Mouse (Mus musculus) midbrain, postnatal 0 days (tissue): ENCODE data around the gene Olfr325. TPM values are rescaled to one million over a fixed set of nuclear protein-coding genes. Genes with fewer than 3 reads are reported as not detected.

Experiments
- ATAC-seq: fragments of 200-750 bp; cut with Nextera tagmentation; 2 replicates; pipeline ENCODE4 v1.8.0; 2017; ENCODE audit warnings: moderate number of reproducible peaks, mild to moderate bottlenecking, moderate TSS enrichment, moderate library complexity; ENCODE audit not compliant: low FRiP score
- DNase-seq: peaks from one replicate; pipeline ENCODE4 v3.0.0-alpha.2; 2015; ENCODE audit warnings: low spot score
- H3K27ac ChIP-seq: fragments of 300-500 bp; sonication (generic); 2 replicates; pipeline ENCODE4 v1.5.1; 2014; ENCODE audit warnings: low read depth, mild to moderate bottlenecking, low read length, mixed read lengths
- H3K27me3 ChIP-seq: fragments of 300-500 bp; sonication (generic); 2 replicates; pipeline ENCODE4 v1.6.1; 2014; ENCODE audit warnings: low read length, control low read depth, mixed read lengths; ENCODE audit not compliant: insufficient read depth
- H3K36me3 ChIP-seq: fragments of 300-500 bp; sonication (generic); 2 replicates; pipeline ENCODE4 v1.6.1; 2014; ENCODE audit warnings: low read length, control low read depth, mixed read lengths; ENCODE audit not compliant: insufficient read depth
- H3K4me1 ChIP-seq: fragments of 300-500 bp; sonication (generic); 2 replicates; pipeline ENCODE4 v1.6.1; 2014; ENCODE audit warnings: mild to moderate bottlenecking, control low read depth, antibody characterized with exemption, low read length, mixed read lengths; ENCODE audit not compliant: insufficient read depth
- H3K4me2 ChIP-seq: fragments of 300-500 bp; sonication (generic); 2 replicates; pipeline ENCODE4 v1.6.1; 2014; ENCODE audit warnings: low read depth, mild to moderate bottlenecking, low read length, mixed read lengths; ENCODE audit not compliant: poor library complexity, severe bottlenecking
- H3K4me3 ChIP-seq: fragments of 300-500 bp; sonication (generic); 2 replicates; pipeline ENCODE4 v1.5.1; 2014; ENCODE audit warnings: low read depth, mild to moderate bottlenecking, low read length, moderate library complexity
- H3K9ac ChIP-seq: fragments of 300-500 bp; sonication (generic); replicated peaks from 2 replicates; pipeline ENCODE4 v1.6.1; 2014; ENCODE audit warnings: mild to moderate bottlenecking, low read length, moderate library complexity, mixed read lengths; ENCODE audit not compliant: poor library complexity, severe bottlenecking
- H3K9me3 ChIP-seq: fragments of 300-500 bp; sonication (generic); 2 replicates; pipeline ENCODE4 v1.6.1; 2016; ENCODE audit warnings: low read length, control low read depth
- CTCF ChIP-seq: IDR thresholded peaks from 2 replicates; pipeline ENCODE4 v1.5.1; 2016; ENCODE audit warnings: antibody characterized with exemption, mild to moderate bottlenecking
- WGBS: fragments of 180-500 bp; shearing (Covaris S2); extraction: QIAGEN DNeasy Blood & Tissue Kit; methylation state at CpG from one replicate; pipeline ENCODE4 v1.1.7; 2014; 5-methylcytosine and 5-hydroxymethylcytosine counted together
- polyA plus RNA-seq: library from polyadenylated mRNA; unstranded; fragments of >200 nt; fragmentation: Nextera tagmentation; extraction: Ambion mirVana; gene quantifications from 2 replicates; pipeline ENCODE4 v1.2.1, GENCODE M21; 2015
- total RNA-seq: library from RNA; depleted of rRNA; stranded (reverse); fragments of >200 nt; gene quantifications from 2 replicates; pipeline ENCODE4 v1.2.3, GENCODE M21; 2014; rRNA removed

The Olfr325 gene
- total and polyA plus RNA-seq, 2 experiments from 2014 or later, result not detected

GRCm38 (mm10) chr11:58615975-58616374 lies 38.4 kb downstream of the Olfr325 start, which contains the start of gene 2210407C18Rik:
Gene 2210407C18Rik (minus strand): TSS chr11:58616075.
- no peaks in the 10 kb centered on the region; the same call in 1 of the 2 replicates for H3K4me1 ChIP-seq
- H3K4me3 ChIP-seq, result no peak within 1 kb of the TSS
- ATAC-seq (no peak), DNase-seq (no peak)
- WGBS, result 93% methylated on average over 4 of the region's 4 CpGs
- no peaks in the 10 kb centered on the region for H3K36me3 ChIP-seq
- H3K27ac ChIP-seq, result no peak within 1 kb of the TSS
- H3K9me3 ChIP-seq, result no peaks in the 10 kb centered on the region
- TF ChIP-seq CTCF, result no peak
- no peak within 1 kb of the TSS for H3K9ac ChIP-seq
- no peak within 1 kb of the TSS for H3K4me2 ChIP-seq
- no peaks in the 10 kb centered on the region for H3K27me3 ChIP-seq

- DNase-seq, result no peak
- no peak overlapping the region for H3K9ac ChIP-seq
- TF ChIP-seq CTCF, result no peak
- no peaks in the 10 kb centered on the region for H3K9me3 ChIP-seq
- H3K4me3 ChIP-seq, result no peak overlapping the region
- no peaks in the 10 kb centered on the region for H3K27me3 ChIP-seq
- WGBS, result 79% methylated on average over 3 of the region's 3 CpGs
- ATAC-seq, result no peak
- H3K27ac ChIP-seq, result no peak overlapping the region
- no peaks in the 10 kb centered on the region for H3K36me3 ChIP-seq
- H3K4me2 ChIP-seq, result no peak overlapping the region
- no peaks in the 10 kb centered on the region; the same call in 1 of the 2 replicates for H3K4me1 ChIP-seq
Measured at GRCm38 (mm10) chr11:58618369-58618768, 40.8 kb downstream of the Olfr325 start.

GRCm38 (mm10) chr11:58618793-58619192 lies 41.3 kb downstream of the Olfr325 start:
- no peaks in the 10 kb centered on the region; the same call in 1 of the 2 replicates for H3K27me3 ChIP-seq
- 44% methylated on average over 6 of the region's 6 CpGs for WGBS
- DNase-seq, result no peak
- no peak overlapping the region for H3K4me3 ChIP-seq
- no peak overlapping the region for H3K27ac ChIP-seq
- ATAC-seq, result no peak
- H3K36me3 ChIP-seq, result no peaks in the 10 kb centered on the region
- H3K4me1 ChIP-seq, result no peaks in the 10 kb centered on the region; the same call in 1 of the 2 replicates
- H3K4me2 ChIP-seq, result no peak overlapping the region
- no peak for TF ChIP-seq CTCF
- no peaks in the 10 kb centered on the region for H3K9me3 ChIP-seq
- H3K9ac ChIP-seq, result no peak overlapping the region

GRCm38 (mm10) chr11:58626146-58626545 lies 48.6 kb downstream of the Olfr325 start:
- no peak overlapping the region for H3K9ac ChIP-seq
- no peaks in the 10 kb centered on the region for H3K4me1 ChIP-seq
- DNase-seq (no peak), ATAC-seq (no peak)
- H3K36me3 ChIP-seq, result no peaks in the 10 kb centered on the region
- WGBS, result 53% methylated on average over 4 of the region's 4 CpGs
- TF ChIP-seq CTCF, result no peak
- H3K9me3 ChIP-seq, result no peaks in the 10 kb centered on the region
- H3K4me3 ChIP-seq, result no peak overlapping the region
- H3K27ac ChIP-seq, result no peak overlapping the region
- no peaks in the 10 kb centered on the region; the same call in 1 of the 2 replicates for H3K27me3 ChIP-seq
- no peak overlapping the region for H3K4me2 ChIP-seq

GRCm38 (mm10) chr11:58630401-58630800 lies 52.9 kb downstream of the Olfr325 start, which contains the start of gene Olfr323:
Gene Olfr323 (minus strand): TSS chr11:58630501.
- ATAC-seq (no peak), DNase-seq (no peak)
- Histone ChIP-seq H3K27ac (no peak within 1 kb of the TSS), H3K9ac (no peak within 1 kb of the TSS), H3K36me3 (no peaks in the 10 kb centered on the region), H3K4me3 (no peak within 1 kb of the TSS), H3K27me3 (no peaks in the 10 kb centered on the region), H3K4me1 (no peaks in the 10 kb centered on the region), H3K9me3 (no peaks in the 10 kb centered on the region), H3K4me2 (no peak within 1 kb of the TSS)
- 71% methylated on average over 5 of the region's 5 CpGs for WGBS
- no peak for TF ChIP-seq CTCF

Other genes with a start within 250 kb of the Olfr325 start
- 38.1 and 42.1 TPM in 2 replicates for gene Zfp672, start 247.4 kb upstream of the Olfr325 start, total RNA-seq
- 41.1 and 46.9 TPM in 2 replicates for gene Zfp672, start 247.4 kb upstream of the Olfr325 start, polyA plus RNA-seq
- 44.0 and 53.8 TPM in 2 replicates for gene Sh3bp5l, start 247.0 kb upstream of the Olfr325 start, total RNA-seq
- 42.4 and 46.3 TPM in 2 replicates for gene Sh3bp5l, start 247.0 kb upstream of the Olfr325 start, polyA plus RNA-seq
- not detected in 2 replicates for gene Lypd8, start 198.7 kb upstream of the Olfr325 start, total RNA-seq
- gene Lypd8, start 198.7 kb upstream of the Olfr325 start, polyA plus RNA-seq, result not detected in 2 replicates
- not detected in 2 replicates for gene 1810065E05Rik, start 156.6 kb upstream of the Olfr325 start, total RNA-seq
- gene 1810065E05Rik, start 156.6 kb upstream of the Olfr325 start, polyA plus RNA-seq, result not detected in 2 replicates
- gene Gm12253, start 145.2 kb upstream of the Olfr325 start, total RNA-seq, result not detected in 2 replicates
- not detected in 2 replicates for gene Gm12253, start 145.2 kb upstream of the Olfr325 start, polyA plus RNA-seq
- not detected in 2 replicates for gene Lypd9, start 124.8 kb upstream of the Olfr325 start, total RNA-seq
- gene Lypd9, start 124.8 kb upstream of the Olfr325 start, polyA plus RNA-seq, result not detected in 2 replicates
- not detected in 2 replicates for gene Olfr30, start 115.5 kb upstream of the Olfr325 start, total RNA-seq
- gene Olfr30, start 115.5 kb upstream of the Olfr325 start, polyA plus RNA-seq, result not detected in 2 replicates
- gene Olfr332, start 85.2 kb upstream of the Olfr325 start, total RNA-seq, result not detected in 2 replicates
- gene Olfr332, start 85.2 kb upstream of the Olfr325 start, polyA plus RNA-seq, result not detected in 2 replicates
- not detected in 2 replicates for gene Olfr331, start 75.2 kb upstream of the Olfr325 start, total RNA-seq
- gene Olfr331, start 75.2 kb upstream of the Olfr325 start, polyA plus RNA-seq, result not detected in 2 replicates
- not detected in 2 replicates for gene Olfr330, start 42.9 kb upstream of the Olfr325 start, total RNA-seq
- not detected in 2 replicates for gene Olfr330, start 42.9 kb upstream of the Olfr325 start, polyA plus RNA-seq
- gene Olfr329-ps, start 31.3 kb upstream of the Olfr325 start, total RNA-seq, result not detected in 2 replicates
- gene Olfr329-ps, start 31.3 kb upstream of the Olfr325 start, polyA plus RNA-seq, result not detected in 2 replicates
- not detected in 2 replicates for gene Olfr328, start 22.1 kb upstream of the Olfr325 start, total RNA-seq
- gene Olfr328, start 22.1 kb upstream of the Olfr325 start, polyA plus RNA-seq, result not detected in 2 replicates
- gene Olfr224, start 7.2 kb upstream of the Olfr325 start, total RNA-seq, result not detected in 2 replicates
- gene Olfr224, start 7.2 kb upstream of the Olfr325 start, polyA plus RNA-seq, result not detected in 2 replicates
- 0.28 and 0.49 TPM in 2 replicates for gene Olfr324, start 17.4 kb downstream of the Olfr325 start, total RNA-seq
- 0.04 and 0.05 TPM in 2 replicates for gene Olfr324, start 17.4 kb downstream of the Olfr325 start, polyA plus RNA-seq
- gene 2210407C18Rik, start 38.3 kb downstream of the Olfr325 start, total RNA-seq, result not detected in 2 replicates
- not detected in 2 replicates for gene 2210407C18Rik, start 38.3 kb downstream of the Olfr325 start, polyA plus RNA-seq
- 0.16 TPM in 1 of 2 replicates, not detected in the other for gene Olfr323, start 52.8 kb downstream of the Olfr325 start, total RNA-seq
- not detected in 2 replicates for gene Olfr323, start 52.8 kb downstream of the Olfr325 start, polyA plus RNA-seq
- gene Trim58, start 62.7 kb downstream of the Olfr325 start, total RNA-seq, result 0.22 and 0.76 TPM in 2 replicates
- gene Trim58, start 62.7 kb downstream of the Olfr325 start, polyA plus RNA-seq, result 0.20 and 0.38 TPM in 2 replicates
- not detected in 2 replicates for gene Olfr322, start 81.1 kb downstream of the Olfr325 start, total RNA-seq
- not detected in 2 replicates for gene Olfr322, start 81.1 kb downstream of the Olfr325 start, polyA plus RNA-seq
- gene Olfr320, start 103.4 kb downstream of the Olfr325 start, total RNA-seq, result not detected in 2 replicates
- not detected in 2 replicates for gene Olfr320, start 103.4 kb downstream of the Olfr325 start, polyA plus RNA-seq
- gene Olfr319, start 121.4 kb downstream of the Olfr325 start, total RNA-seq, result not detected in 2 replicates
- not detected in 2 replicates for gene Olfr319, start 121.4 kb downstream of the Olfr325 start, polyA plus RNA-seq
- gene Olfr318, start 146.3 kb downstream of the Olfr325 start, total RNA-seq, result not detected in 2 replicates
- gene Olfr318, start 146.3 kb downstream of the Olfr325 start, polyA plus RNA-seq, result not detected in 2 replicates
- 0.11 and 0.14 TPM in 2 replicates for gene Olfr317, start 161.5 kb downstream of the Olfr325 start, total RNA-seq
- gene Olfr317, start 161.5 kb downstream of the Olfr325 start, polyA plus RNA-seq, result 0.12 and 0.15 TPM in 2 replicates
- not detected in 2 replicates for gene Olfr316, start 175.0 kb downstream of the Olfr325 start, total RNA-seq
- gene Olfr316, start 175.0 kb downstream of the Olfr325 start, polyA plus RNA-seq, result not detected in 2 replicates
- gene Olfr315, start 195.5 kb downstream of the Olfr325 start, total RNA-seq, result not detected in 2 replicates
- not detected in 2 replicates for gene Olfr315, start 195.5 kb downstream of the Olfr325 start, polyA plus RNA-seq
- gene Olfr314, start 205.2 kb downstream of the Olfr325 start, total RNA-seq, result not detected in 2 replicates
- gene Olfr314, start 205.2 kb downstream of the Olfr325 start, polyA plus RNA-seq, result not detected in 2 replicates
- gene Fam183b, start 224.2 kb downstream of the Olfr325 start, total RNA-seq, result 2.6 and 3.1 TPM in 2 replicates
- 17.3 and 17.7 TPM in 2 replicates for gene Fam183b, start 224.2 kb downstream of the Olfr325 start, polyA plus RNA-seq
- gene Olfr313, start 237.3 kb downstream of the Olfr325 start, total RNA-seq, result not detected in 2 replicates
- not detected in 2 replicates for gene Olfr313, start 237.3 kb downstream of the Olfr325 start, polyA plus RNA-seq